Mouse (Mus musculus) Muller cell, postnatal 12 days (primary cell): ENCODE results near the gene Aicda.
"Not testable (repeated sequence)": the region's sequence is repeated elsewhere in the genome, so short reads cannot be mapped to it uniquely, and the experiment has no call there.

Experiments used
- DNase-seq: peaks from one replicate; pipeline ENCODE4 v3.0.0-alpha.2; 2015; ENCODE audit errors: inconsistent ontology term

The Aicda gene

GRCm38 (mm10) chr6:122553606-122554005 lies at the start of gene Aicda:
Gene Aicda, plus strand, starts transcription at chr6:122553801.
- no peak for DNase-seq

GRCm38 (mm10) chr6:122505041-122505440 lies 48.6 kb upstream of the Aicda start:
- DNase-seq = no peak

GRCm38 (mm10) chr6:122505545-122505944 lies 48.1 kb upstream of the Aicda start, which contains the start of gene Mfap5:
Gene Mfap5, plus strand, starts transcription at chr6:122505845.
- DNase-seq = no peak

GRCm38 (mm10) chr6:122508494-122508893 lies 45.1 kb upstream of the Aicda start:
- DNase-seq = no peak

- no peak for DNase-seq
Measured at GRCm38 (mm10) chr6:122512914-122513878, 40.4 kb upstream of the Aicda start.

- no peak for DNase-seq
Measured at GRCm38 (mm10) chr6:122514312-122514711, 39.3 kb upstream of the Aicda start.

- not testable (repeated sequence) for DNase-seq
Measured at GRCm38 (mm10) chr6:122515762-122516161, 37.8 kb upstream of the Aicda start.

GRCm38 (mm10) chr6:122517668-122518067 lies 35.9 kb upstream of the Aicda start:
- DNase-seq = no peak

- peak; percentile 10 for DNase-seq
Measured at GRCm38 (mm10) chr6:122519384-122519783, 34.2 kb upstream of the Aicda start.

GRCm38 (mm10) chr6:122522595-122522994 lies 31.0 kb upstream of the Aicda start:
- peak; percentile 17 for DNase-seq

- DNase-seq = no peak
Measured at GRCm38 (mm10) chr6:122523289-122523688, 30.3 kb upstream of the Aicda start.

GRCm38 (mm10) chr6:122527596-122527995 lies 26.0 kb upstream of the Aicda start:
- no peak for DNase-seq

GRCm38 (mm10) chr6:122528136-122528535 lies 25.5 kb upstream of the Aicda start:
- DNase-seq = no peak

GRCm38 (mm10) chr6:122531466-122532174 lies 22.0 kb upstream of the Aicda start:
- DNase-seq = peak; percentile 35

- peak; percentile 23 for DNase-seq
Measured at GRCm38 (mm10) chr6:122532883-122533302, 20.7 kb upstream of the Aicda start.

- DNase-seq = no peak
Measured at GRCm38 (mm10) chr6:122534032-122534431, 19.6 kb upstream of the Aicda start.

- no peak for DNase-seq
Measured at GRCm38 (mm10) chr6:122539564-122539963, 14.0 kb upstream of the Aicda start.

- not testable (repeated sequence) for DNase-seq
Measured at GRCm38 (mm10) chr6:122542459-122542858, 11.1 kb upstream of the Aicda start.

GRCm38 (mm10) chr6:122543574-122543973 lies 10.0 kb upstream of the Aicda start:
- DNase-seq = no peak

GRCm38 (mm10) chr6:122544672-122545071 lies 8.9 kb upstream of the Aicda start:
- DNase-seq = no peak

- peak; percentile 86 for DNase-seq
Measured at GRCm38 (mm10) chr6:122545289-122545882, 8.2 kb upstream of the Aicda start.

GRCm38 (mm10) chr6:122545948-122546347 lies 7.7 kb upstream of the Aicda start:
- DNase-seq = no peak
